Mouse (Mus musculus): ENCODE results near the gene Ppm1g.

The Ppm1g gene

GRCm38 (mm10) chr5:31220448-31221303, at the start of gene Ppm1g:
Gene Ppm1g (minus strand): TSS chr5:31220687.
- under 1% methylated on average over 68 of the region's 70 CpGs for WGBS

GRCm38 (mm10) chr5:31267686-31268085, 47.2 kb upstream of the Ppm1g start:
- WGBS, result 73% methylated on average over 6 of the region's 6 CpGs

- WGBS, result 83% methylated on average over 7 of the region's 7 CpGs
Measured at GRCm38 (mm10) chr5:31266101-31266500, 45.6 kb upstream of the Ppm1g start.

- WGBS, result 87% methylated on average over 11 of the region's 11 CpGs
Measured at GRCm38 (mm10) chr5:31257616-31258015, 37.1 kb upstream of the Ppm1g start.

GRCm38 (mm10) chr5:31255971-31256370, 35.5 kb upstream of the Ppm1g start:
- 32% methylated on average over 2 of the region's 2 CpGs for whole genome bisulfite sequencing

- WGBS, result 91% methylated on average over 2 of the region's 2 CpGs
Measured at GRCm38 (mm10) chr5:31255381-31255780, 34.9 kb upstream of the Ppm1g start.

GRCm38 (mm10) chr5:31254901-31255300, 34.4 kb upstream of the Ppm1g start:
- 85% methylated on average over 8 of the region's 8 CpGs for WGBS

GRCm38 (mm10) chr5:31254452-31254851, 34.0 kb upstream of the Ppm1g start:
- 75% methylated on average over 7 of the region's 7 CpGs for WGBS

GRCm38 (mm10) chr5:31253806-31254205, 33.3 kb upstream of the Ppm1g start:
- WGBS, result 86% methylated on average over 8 of the region's 8 CpGs

- WGBS, result 85% methylated on average over 16 of the region's 16 CpGs
Measured at GRCm38 (mm10) chr5:31252795-31253545, 32.5 kb upstream of the Ppm1g start.

- 67% methylated on average over 10 of the region's 10 CpGs for WGBS
Measured at GRCm38 (mm10) chr5:31252151-31252550, 31.7 kb upstream of the Ppm1g start.

GRCm38 (mm10) chr5:31251541-31252101, 31.1 kb upstream of the Ppm1g start, which contains the start of gene Krtcap3:
Gene Krtcap3 (plus strand): TSS chr5:31251691.
- WGBS, result 34% methylated on average over 47 of the region's 47 CpGs

GRCm38 (mm10) chr5:31250716-31251115, 30.2 kb upstream of the Ppm1g start:
- 67% methylated on average over 4 of the region's 4 CpGs for WGBS

- 18% methylated on average over 10 of the region's 10 CpGs for WGBS
Measured at GRCm38 (mm10) chr5:31242191-31242590, 21.7 kb upstream of the Ppm1g start.

- WGBS, result under 1% methylated on average over 13 of the region's 13 CpGs
Measured at GRCm38 (mm10) chr5:31241522-31242034, 21.1 kb upstream of the Ppm1g start.

- under 1% methylated on average over 95 of the region's 103 CpGs for WGBS
Measured at GRCm38 (mm10) chr5:31240637-31241521, 20.4 kb upstream of the Ppm1g start, which contains the start of the genes Nrbp1 and Gm9970. Gene Nrbp1 (plus strand): TSS chr5:31240864. Gene Gm9970 (minus strand): TSS chr5:31241232.

- WGBS, result 81% methylated on average over 1 of the region's 1 CpGs
Measured at GRCm38 (mm10) chr5:31226641-31227040, 6.2 kb upstream of the Ppm1g start.

GRCm38 (mm10) chr5:31222696-31223095, 2.2 kb upstream of the Ppm1g start:
- WGBS, result 96% methylated on average over 9 of the region's 9 CpGs

GRCm38 (mm10) chr5:31221304-31221945, 938 bp upstream of the Ppm1g start:
- 9% methylated on average over 11 of the region's 11 CpGs for WGBS

GRCm38 (mm10) chr5:31219911-31220447, 508 bp downstream of the Ppm1g start:
- under 1% methylated on average over 40 of the region's 40 CpGs for WGBS
